Mouse (Mus musculus) c-Kit-positive CD71-negative TER-119-negative erythroid progenitor cells, embryonic 14.5 days (primary cell): ENCODE data around the gene Ammecr1.

ENCODE experiments used
- DNase-seq: peaks from one replicate; pipeline ENCODE4 v3.0.0-alpha.2; 2013; ENCODE audit warnings: low read depth

Ammecr1 gene

DNA sequence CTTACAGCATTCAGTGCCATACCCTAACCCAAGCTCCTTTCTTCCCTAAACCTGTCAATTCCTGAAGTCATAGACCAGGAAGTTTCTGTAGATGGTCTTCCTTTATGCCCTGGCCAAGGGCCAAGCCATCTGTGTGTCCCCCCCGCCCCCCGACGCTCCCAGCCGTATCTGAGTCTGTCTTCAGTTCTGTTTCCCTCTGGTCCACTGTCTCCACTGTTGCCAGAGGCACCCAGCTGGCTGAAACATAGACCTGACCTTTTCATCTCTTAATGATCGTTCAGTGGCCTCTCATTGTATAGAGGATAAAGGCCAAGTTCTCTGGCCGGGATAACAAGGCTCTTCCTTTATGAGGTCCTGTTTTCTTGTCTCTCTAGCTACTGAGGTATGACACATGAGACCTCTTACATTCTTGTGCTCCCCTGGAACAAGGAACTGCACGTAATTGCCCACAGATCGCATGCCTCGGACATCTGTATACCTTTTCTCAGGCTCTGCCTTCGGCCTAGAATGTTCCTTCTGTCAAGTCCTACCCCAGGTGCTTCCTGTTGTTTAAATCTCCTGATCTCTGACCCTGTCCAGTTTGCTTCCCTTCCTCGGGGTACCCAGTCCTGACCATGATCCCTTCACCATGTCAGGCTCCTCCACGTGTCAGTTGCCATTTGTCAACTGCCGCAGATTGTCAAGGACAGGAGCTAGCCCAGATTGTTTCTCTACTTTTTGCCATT lies 138.2 kb downstream of the Ammecr1 start:
- DNase-seq, result no peak

DNA sequence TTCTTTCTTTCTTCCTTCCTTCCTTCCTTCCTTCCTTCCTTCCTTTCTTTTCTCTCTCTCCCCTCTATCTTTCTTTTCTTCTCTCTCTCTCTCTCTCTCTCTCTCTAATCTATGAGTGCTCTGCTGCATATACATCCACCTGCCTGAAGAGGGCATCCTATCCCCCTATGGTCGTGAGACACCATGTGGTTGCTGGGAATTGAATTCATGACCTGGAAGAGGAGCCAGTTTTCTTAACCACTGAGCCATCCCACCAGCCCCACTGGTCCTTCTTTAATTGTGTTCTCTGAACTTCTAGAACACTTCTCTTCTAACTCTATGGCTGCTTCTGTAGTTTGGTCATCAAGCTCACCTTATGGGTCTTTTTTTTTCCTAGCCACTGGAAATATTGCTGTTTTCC lies 138.9 kb downstream of the Ammecr1 start:
- no peak for DNase-seq

- DNase-seq, result no peak
Observed at GRCm38 (mm10) chrX:142825309-142825708, 141.2 kb downstream of the Ammecr1 start.

GRCm38 (mm10) chrX:142821846-142822245 lies 144.7 kb downstream of the Ammecr1 start:
- no peak for DNase-seq

DNA sequence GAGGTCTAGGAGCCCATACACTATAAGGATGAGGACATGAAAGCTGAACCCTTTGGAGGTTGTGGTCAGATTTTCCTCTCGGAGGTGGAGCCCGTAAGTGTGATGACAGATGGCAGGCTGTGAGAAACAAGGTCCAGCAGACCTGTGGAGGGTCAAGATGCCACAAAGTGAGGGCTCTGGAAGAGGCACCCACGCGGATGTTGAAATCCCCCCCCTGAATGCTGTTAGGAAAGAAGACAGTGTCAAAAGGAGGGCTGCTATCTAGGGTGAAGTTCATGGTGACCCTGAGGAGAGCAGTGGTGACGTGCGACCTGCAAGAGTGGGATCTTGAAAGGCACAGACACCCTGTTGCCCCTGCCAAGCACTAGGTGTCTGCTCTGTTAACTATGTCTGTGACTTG lies 145.3 kb downstream of the Ammecr1 start:
- DNase-seq, result no peak

DNA sequence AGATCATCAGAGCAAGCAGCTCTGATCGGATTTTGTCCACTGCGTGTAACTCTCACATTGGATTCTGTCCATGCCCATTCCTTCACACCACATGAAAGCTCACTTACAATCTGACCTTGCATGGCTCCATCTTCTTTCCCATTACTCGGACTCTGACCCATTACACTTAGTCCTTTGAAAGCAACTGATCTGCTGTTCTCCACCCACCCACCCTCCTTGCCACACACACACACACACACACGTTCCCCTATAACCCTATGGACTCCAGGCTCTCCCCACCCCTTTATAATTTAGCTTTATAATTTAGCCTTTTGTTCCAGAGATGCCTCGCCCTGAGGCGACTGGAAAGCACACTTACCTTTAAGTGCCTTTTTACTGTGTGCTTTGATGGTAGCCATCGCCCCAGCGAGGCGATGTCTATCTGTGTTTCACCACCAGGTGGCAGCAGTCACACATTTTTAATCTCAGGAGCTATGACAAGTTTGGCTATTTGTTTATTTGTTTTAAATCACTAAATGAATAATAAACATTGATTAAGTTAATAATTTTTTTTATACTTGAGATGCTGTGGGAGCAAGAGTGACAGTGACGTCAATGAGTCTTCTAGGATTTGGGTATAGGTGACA lies 148.4 kb downstream of the Ammecr1 start:
- peak; percentile 19 for DNase-seq

DNA sequence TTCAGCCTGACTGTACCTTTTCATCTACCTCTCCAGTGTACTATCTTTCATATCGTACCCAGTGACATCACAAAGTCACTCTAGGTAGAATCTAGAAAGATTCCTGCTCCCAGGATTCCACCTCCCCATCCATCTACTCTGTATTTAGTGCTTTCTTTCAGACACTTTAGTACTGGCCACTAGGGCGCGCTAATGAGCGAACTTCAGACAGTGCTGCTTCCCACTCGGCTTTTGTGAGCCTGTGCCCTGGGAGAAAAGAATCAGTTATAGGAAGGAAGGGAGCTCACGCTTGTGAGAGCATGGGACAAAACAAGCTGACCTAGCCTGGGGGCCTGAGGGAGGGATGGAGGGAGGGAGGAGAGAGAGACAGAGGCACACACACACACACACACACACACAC lies 153.4 kb downstream of the Ammecr1 start:
- no peak for DNase-seq

GRCm38 (mm10) chrX:142808411-142808810 lies 158.1 kb downstream of the Ammecr1 start:
- DNase-seq, result peak; percentile 34

DNA sequence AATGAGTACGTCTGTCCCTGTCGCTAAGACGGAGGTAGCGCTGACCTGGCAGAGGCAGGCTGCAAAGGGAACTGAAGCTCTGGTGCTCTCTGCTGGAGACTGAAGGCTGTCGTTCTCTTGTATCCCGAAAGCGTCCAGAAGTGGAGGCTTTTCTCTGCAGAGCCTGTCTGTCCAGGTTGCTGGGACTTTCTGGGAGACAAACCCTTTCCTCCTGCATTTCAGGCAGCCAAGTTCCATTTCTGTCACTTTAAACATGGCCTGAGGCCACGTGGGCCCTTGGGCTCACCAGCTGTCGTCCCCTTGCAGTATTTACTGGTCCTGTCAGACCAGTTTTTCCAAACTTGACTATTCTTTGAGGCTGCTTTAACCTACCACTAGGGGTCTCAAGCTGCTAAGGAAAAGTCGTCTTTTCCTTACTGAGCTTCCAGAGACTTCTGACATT lies 159.9 kb downstream of the Ammecr1 start:
- no peak for DNase-seq

DNA sequence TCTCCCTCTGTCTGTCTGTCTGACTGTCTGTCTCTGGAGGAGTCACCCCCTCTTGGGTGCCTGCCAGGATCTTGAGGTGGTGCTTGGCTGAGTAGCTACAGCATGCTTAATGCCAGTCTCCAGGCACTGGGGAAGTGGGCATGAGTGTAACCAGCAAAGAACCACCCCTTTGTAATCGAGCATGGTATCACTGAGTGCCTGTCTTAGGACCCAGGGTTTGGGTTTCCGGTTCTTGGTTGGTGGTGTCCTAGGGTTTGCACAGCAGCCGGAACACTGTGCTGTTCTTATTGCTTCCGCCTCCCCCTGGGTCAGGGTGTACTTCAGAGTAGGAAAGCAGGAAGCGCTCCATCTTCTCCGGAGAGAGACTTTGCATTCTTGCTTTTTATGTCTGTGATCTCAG lies 160.4 kb downstream of the Ammecr1 start:
- no peak for DNase-seq

DNA sequence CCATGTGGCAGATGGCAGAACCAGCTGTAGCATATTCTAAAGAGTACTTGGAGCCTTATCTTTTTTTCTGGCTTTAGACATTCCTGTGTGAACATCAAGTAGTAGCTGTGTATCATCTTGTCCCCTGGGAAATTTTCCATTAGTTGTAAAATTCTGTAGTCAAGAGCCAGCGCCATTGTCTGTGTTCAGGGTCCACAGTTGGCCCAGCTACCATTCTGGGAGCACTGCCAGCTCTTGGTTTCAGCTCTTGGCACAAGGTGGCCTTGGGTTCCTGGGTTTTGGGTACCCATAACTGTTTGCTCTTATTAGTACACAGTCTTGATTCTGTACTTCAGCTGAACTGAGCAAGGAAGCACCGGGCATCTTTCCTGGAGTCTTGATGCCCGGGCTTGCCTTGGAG lies 161.9 kb downstream of the Ammecr1 start:
- DNase-seq, result no peak
